Mouse (Mus musculus): ENCODE measurements around the gene Nepn. TPM values are rescaled to one million over a fixed set of nuclear protein-coding genes. Genes with fewer than 3 reads are reported as not detected.

Gene Nepn
- polyA plus RNA-seq, 1 experiment: 0.05 TPM

DNA sequence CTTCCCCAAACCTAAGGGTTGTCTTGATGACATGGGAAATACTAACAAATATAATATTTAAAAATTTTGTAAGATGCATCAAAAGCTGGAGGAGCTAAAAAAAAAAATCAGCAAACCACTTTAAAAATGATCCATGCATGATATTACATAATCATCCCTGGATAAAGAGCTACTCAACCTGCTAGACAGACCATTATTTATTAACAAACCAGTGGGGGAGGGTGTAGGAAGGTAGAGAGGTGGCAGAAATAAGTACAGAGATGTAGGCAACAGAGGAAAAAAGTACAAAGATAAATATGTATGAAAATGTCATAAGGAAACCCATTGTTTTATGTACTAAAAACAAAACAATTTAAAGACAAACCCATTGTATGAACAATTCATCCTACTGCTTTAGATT lies 14.1 kb upstream of the Nepn start:
- no peak overlapping the region for H3K27ac ChIP-seq (ENCODE audit: insufficient read depth, low read length)
- no peak for DNase-seq

GRCm38 (mm10) chr10:52376422-52376821 lies 12.3 kb upstream of the Nepn start:
- DNase-seq: no peak
- TF ChIP-seq POLR2A (IDR thresholded peaks at IDR 0.05; ENCODE audit: borderline replicate concordance, insufficient read depth, low read length) (no peak), CTCF (IDR thresholded peaks at IDR 0.05; ENCODE audit: borderline replicate concordance, insufficient read depth, low read depth, low read length) (no peak)
- 97% methylated on average over 2 of the region's 2 CpGs for WGBS
- H3K27me3 ChIP-seq (ENCODE audit: control insufficient read depth, insufficient read depth, low read length): no peaks in the 10 kb centered on the region
- H3K4me3 ChIP-seq (replicated peaks; ENCODE audit: insufficient read depth, low read depth, low read length): no peak overlapping the region
- H3K4me1 ChIP-seq (ENCODE audit: control insufficient read depth, insufficient read depth, low read length): no peaks in the 10 kb centered on the region
- no peak overlapping the region for H3K27ac ChIP-seq (ENCODE audit: insufficient read depth, low read length)

More for the DNA sequence above, 14.1 kb upstream of the Nepn start:
- Histone ChIP-seq H3K4me1 (ENCODE audit: control insufficient read depth, insufficient read depth, low read length) (no peaks in the 10 kb centered on the region), H3K27me3 (ENCODE audit: control insufficient read depth, insufficient read depth, low read length) (no peaks in the 10 kb centered on the region), H3K4me3 (replicated peaks; ENCODE audit: insufficient read depth, low read depth, low read length) (no peak overlapping the region)
- TF ChIP-seq POLR2A (IDR thresholded peaks at IDR 0.05; ENCODE audit: borderline replicate concordance, insufficient read depth, low read length) (no peak), CTCF (IDR thresholded peaks at IDR 0.05; ENCODE audit: borderline replicate concordance, insufficient read depth, low read depth, low read length) (no peak)

DNA sequence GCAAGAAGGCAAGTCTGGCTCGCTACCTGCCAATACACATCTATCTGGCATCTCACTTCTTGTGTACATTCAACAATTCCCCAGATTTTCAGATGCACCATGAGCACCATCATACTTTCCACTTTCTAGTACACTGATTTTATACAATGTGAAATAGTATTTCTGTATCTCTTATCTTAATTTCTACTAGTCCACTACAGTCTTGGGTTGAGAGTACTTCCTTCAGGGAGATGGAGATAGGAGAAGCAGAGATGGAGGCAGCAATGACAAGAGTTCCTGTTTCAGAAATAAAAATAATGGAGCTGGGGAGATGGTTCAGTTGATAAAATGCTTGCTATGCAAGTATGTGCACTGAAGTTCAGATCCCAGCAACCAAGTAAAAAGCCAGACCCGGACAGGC lies 11.0 kb upstream of the Nepn start:
- no peak for TF ChIP-seq CTCF (IDR thresholded peaks at IDR 0.05; ENCODE audit: borderline replicate concordance, insufficient read depth, low read depth, low read length)
- TF ChIP-seq POLR2A (IDR thresholded peaks at IDR 0.05; ENCODE audit: borderline replicate concordance, insufficient read depth, low read length): no peak
- Histone ChIP-seq H3K27ac (ENCODE audit: insufficient read depth, low read length) (no peak overlapping the region), H3K4me3 (replicated peaks; ENCODE audit: insufficient read depth, low read depth, low read length) (no peak overlapping the region), H3K27me3 (ENCODE audit: control insufficient read depth, insufficient read depth, low read length) (no peaks in the 10 kb centered on the region), H3K4me1 (ENCODE audit: control insufficient read depth, insufficient read depth, low read length) (peaks cover 1% of the 10 kb centered on the region; the same call in 1 of the 2 replicates)
- 53% methylated on average over 2 of the region's 2 CpGs for WGBS
- no peak for DNase-seq

- peak overlapping the region; percentile 97 for H3K4me3 ChIP-seq (replicated peaks; ENCODE audit: insufficient read depth, low read depth, low read length)
- DNase-seq: peak in 1 of 2 experiments; percentile 48
- no peak for TF ChIP-seq CTCF (IDR thresholded peaks at IDR 0.05; ENCODE audit: borderline replicate concordance, insufficient read depth, low read depth, low read length)
- TF ChIP-seq POLR2A (IDR thresholded peaks at IDR 0.05; ENCODE audit: borderline replicate concordance, insufficient read depth, low read length): no peak
- under 1% methylated on average over 19 of the region's 19 CpGs for WGBS
- peaks cover 5% of the 10 kb centered on the region; the same call in 1 of the 2 replicates for H3K4me1 ChIP-seq (ENCODE audit: control insufficient read depth, insufficient read depth, low read length)
- peak overlapping the region; percentile 38 for H3K27ac ChIP-seq (ENCODE audit: insufficient read depth, low read length)
- H3K27me3 ChIP-seq (ENCODE audit: control insufficient read depth, insufficient read depth, low read length): no peaks in the 10 kb centered on the region
These were observed 7.4 kb upstream of the Nepn start for GRCm38 (mm10) chr10:52381321-52381801.

- no peaks in the 10 kb centered on the region for H3K27me3 ChIP-seq (ENCODE audit: control insufficient read depth, insufficient read depth, low read length)
- peak within 1 kb of the TSS; percentile 73 for H3K27ac ChIP-seq (ENCODE audit: insufficient read depth, low read length)
- 1% methylated on average over 67 of the region's 71 CpGs for WGBS
- DNase-seq: peak; percentile 97 to 98
- H3K4me1 ChIP-seq (ENCODE audit: control insufficient read depth, insufficient read depth, low read length): peaks cover 5% of the 10 kb centered on the region; the same call in 1 of the 2 replicates
- H3K4me3 ChIP-seq (replicated peaks; ENCODE audit: insufficient read depth, low read depth, low read length): peak within 1 kb of the TSS; percentile 97
- TF ChIP-seq CTCF (IDR thresholded peaks at IDR 0.05; ENCODE audit: borderline replicate concordance, insufficient read depth, low read depth, low read length) (no peak), POLR2A (IDR thresholded peaks at IDR 0.05; ENCODE audit: borderline replicate concordance, insufficient read depth, low read length) (peak; percentile 62; the same call in 1 of the 2 replicates)
These were observed 6.8 kb upstream of the Nepn start, which contains the start of gene Gopc for GRCm38 (mm10) chr10:52381845-52382591. Gene Gopc, minus strand, starts transcription at chr10:52382124.

DNA sequence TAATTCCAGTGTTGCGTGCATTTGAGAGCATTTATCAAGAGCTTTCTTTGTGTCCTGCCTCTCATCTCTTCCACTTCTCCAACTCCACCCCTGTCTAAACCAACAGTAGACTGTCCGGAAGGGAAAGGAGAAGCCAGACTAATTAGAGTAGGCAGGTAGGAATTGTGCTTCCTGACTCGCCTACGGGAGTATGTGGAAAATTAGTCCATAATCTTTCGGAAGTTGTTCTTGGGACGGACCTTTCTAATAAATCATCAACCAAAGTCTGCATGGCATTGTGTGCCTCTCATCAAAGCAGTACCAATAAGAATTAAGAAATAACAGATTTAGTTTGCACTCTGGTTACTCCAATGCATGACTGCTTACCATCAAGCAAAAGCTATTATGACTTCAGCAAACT lies 5.8 kb upstream of the Nepn start:
- DNase-seq: no peak
- 84% methylated on average over 6 of the region's 6 CpGs for WGBS
- H3K4me3 ChIP-seq (replicated peaks; ENCODE audit: insufficient read depth, low read depth, low read length): peak overlapping the region; percentile 68
- H3K27ac ChIP-seq (ENCODE audit: insufficient read depth, low read length): no peak overlapping the region
- TF ChIP-seq CTCF (IDR thresholded peaks at IDR 0.05; ENCODE audit: borderline replicate concordance, insufficient read depth, low read depth, low read length): no peak
- no peak for TF ChIP-seq POLR2A (IDR thresholded peaks at IDR 0.05; ENCODE audit: borderline replicate concordance, insufficient read depth, low read length)
- no peaks in the 10 kb centered on the region for H3K27me3 ChIP-seq (ENCODE audit: control insufficient read depth, insufficient read depth, low read length)
- peaks cover 5% of the 10 kb centered on the region; the same call in 1 of the 2 replicates for H3K4me1 ChIP-seq (ENCODE audit: control insufficient read depth, insufficient read depth, low read length)

DNA sequence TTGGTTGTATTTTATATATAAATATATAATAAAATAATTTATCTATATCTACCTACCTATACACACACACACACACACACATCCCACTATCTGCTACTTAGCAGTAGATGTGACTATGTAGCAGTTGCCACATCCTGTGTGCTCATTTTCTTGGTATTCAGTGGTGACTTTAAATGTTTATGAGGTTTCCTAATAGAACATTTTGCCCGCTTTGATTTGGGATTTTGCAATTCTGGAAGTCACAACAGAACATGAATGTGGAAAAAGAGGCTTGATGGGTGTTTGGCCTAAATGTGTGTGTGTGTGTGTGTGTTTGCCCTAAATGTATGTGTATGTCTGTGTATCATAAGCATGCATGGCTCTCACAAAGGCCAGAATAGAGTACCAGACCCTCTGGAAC lies 5.2 kb upstream of the Nepn start:
- H3K4me3 ChIP-seq (replicated peaks; ENCODE audit: insufficient read depth, low read depth, low read length): no peak overlapping the region
- 98% methylated on average over 1 of the region's 1 CpGs for WGBS

More for the DNA sequence above, 5.2 kb upstream of the Nepn start:
- Histone ChIP-seq H3K4me1 (ENCODE audit: control insufficient read depth, insufficient read depth, low read length) (peaks cover 5% of the 10 kb centered on the region; the same call in 1 of the 2 replicates), H3K27ac (ENCODE audit: insufficient read depth, low read length) (no peak overlapping the region), H3K27me3 (ENCODE audit: control insufficient read depth, insufficient read depth, low read length) (no peaks in the 10 kb centered on the region)
- no peak for TF ChIP-seq POLR2A (IDR thresholded peaks at IDR 0.05; ENCODE audit: borderline replicate concordance, insufficient read depth, low read length)
- TF ChIP-seq CTCF (IDR thresholded peaks at IDR 0.05; ENCODE audit: borderline replicate concordance, insufficient read depth, low read depth, low read length): no peak
- DNase-seq: no peak

Data from cerebellum, adult 2 months (tissue).